ENCODE assay signal across 17 mouse cellular contexts in genomic region chr13:82496606-82497005, GRCm38 (mm10).
DNase-seq lines count a peak whose midpoint lies in the region; ATAC-seq lines count a peak whose summit lies in the region.
"Had no signal": no experiment of that assay in that cellular context is flagged by ENCODE, and none has a peak within 500 bp of the region (broad histone marks: within the 10 kb centered on the region; RNA-seq: fewer than 3 reads in every experiment).

No protein-coding gene starts in this region.

- peak; percentile 66; the same call in 1 of the 2 replicates for ATAC-seq in neutrophil, adult 5-6 weeks (ENCODE audit: extremely low read depth, insufficient number of reproducible peaks, low FRiP score, poor library complexity, severe bottlenecking)
- ATAC-seq: activated CD4-positive, CD25-positive, alpha-beta regulatory T cell, adult 4 months; forebrain, embryonic 16.5 days; hindbrain, postnatal 0 days; Patski had no signal

- DNase-seq in gastrocnemius, adult 18-20 months (ENCODE audit: low spot score) = peak; percentile 3
- no peak for DNase-seq in gastrocnemius, adult 8-10 months (ENCODE audit: low spot score in 2 of 2)
- DNase-seq in spleen, postnatal 36 days (ENCODE audit: low spot score in 2 of 2) = peak; percentile 14 to 29
- no peak for DNase-seq in spleen, postnatal 14 days (ENCODE audit: low spot score in 2 of 2)
- no peak for DNase-seq in lung, postnatal 4 days
- no peak for DNase-seq in frontal cortex, postnatal 10 days (ENCODE audit: low spot score in 2 of 2)
- DNase-seq: adrenal gland, postnatal 14 days; cerebellum, adult 11-12 months; cerebellum, adult 9-10 months; cerebellum, postnatal 25 days; gastrocnemius, postnatal 10 days; heart, postnatal 36 days had no signal

Comparison
In these comparisons a context has a peak if more than half of its experiments do, and no peak if none do; other contexts are left out.
1. DNase-seq: peak in gastrocnemius, adult 18-20 months (single experiment) and spleen, postnatal 36 days (2 of 2); none in gastrocnemius, adult 8-10 months (0 of 2), spleen, postnatal 14 days (0 of 2), lung, postnatal 4 days (0 of 2) and frontal cortex, postnatal 10 days (0 of 2).